Mouse (Mus musculus): ENCODE results near the gene Asb4.

Gene Asb4

DNA sequence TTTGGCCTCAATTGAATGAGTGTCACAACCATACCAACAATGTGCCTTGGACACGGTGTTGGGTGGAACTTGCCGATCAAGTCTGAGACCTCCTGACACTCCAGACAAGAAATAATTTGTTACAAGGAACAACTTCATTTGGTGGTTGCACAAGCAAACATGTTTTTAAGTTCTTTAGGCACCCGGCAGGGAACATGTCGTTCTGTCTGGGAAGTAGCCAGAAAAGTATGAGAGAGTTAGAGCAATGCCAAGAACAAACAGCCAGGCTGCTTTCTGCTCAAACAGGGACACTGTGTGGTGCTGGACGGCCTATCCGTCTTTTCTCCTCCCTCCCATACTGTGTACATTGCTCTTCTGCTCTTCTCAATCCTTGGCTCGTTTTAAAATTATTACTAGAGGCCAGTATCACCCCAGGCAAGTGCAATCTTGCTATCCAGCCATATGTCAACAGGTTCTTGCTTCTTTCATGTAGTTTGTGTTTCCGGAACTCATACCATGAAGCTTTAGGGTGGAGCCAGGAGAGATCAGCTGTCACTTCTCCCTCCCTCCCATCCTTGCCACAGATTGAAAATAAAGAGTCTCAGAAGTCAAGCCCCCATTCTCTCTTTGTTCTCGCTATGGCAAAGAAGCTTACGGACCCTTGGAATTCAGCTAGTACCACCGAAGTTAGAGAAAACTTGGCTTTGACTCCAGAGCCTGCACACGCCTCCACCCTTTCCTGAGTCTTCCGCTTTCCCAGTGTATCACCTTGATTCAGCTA is 60.1 kb downstream of the Asb4 start:
- in situ Hi-C loops (cut with MboI; ENCODE audit: low sequenced_read_pairs): no loop called here

DNA sequence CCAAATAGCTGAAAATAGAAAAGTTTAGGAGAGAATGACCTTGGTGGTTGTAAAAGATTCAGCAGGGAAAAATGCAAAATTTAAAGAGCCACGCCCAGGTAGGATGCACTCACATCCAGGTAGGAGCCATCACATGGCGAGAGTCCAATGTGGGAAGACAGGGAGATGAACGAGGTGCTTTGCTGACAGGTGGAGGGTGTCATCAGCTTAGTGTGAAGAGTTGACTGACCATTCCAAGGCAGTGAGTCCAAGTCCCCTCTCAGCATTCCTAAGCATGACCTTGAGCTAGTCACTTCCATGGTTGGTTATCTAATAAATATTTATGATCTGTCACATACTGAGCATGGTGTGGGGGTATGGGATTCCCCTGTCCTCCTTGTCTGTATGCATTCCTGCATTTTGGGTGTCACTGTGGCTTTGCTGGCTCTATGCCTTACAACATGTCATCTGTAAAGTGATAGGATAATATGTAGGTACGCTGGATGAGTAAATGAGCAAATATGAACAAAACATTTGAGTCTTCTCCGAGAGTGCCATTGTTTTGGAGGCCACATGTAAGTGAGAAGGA is 61.2 kb downstream of the Asb4 start:
- in situ Hi-C loops (cut with MboI; ENCODE audit: low sequenced_read_pairs): no loop called here

DNA sequence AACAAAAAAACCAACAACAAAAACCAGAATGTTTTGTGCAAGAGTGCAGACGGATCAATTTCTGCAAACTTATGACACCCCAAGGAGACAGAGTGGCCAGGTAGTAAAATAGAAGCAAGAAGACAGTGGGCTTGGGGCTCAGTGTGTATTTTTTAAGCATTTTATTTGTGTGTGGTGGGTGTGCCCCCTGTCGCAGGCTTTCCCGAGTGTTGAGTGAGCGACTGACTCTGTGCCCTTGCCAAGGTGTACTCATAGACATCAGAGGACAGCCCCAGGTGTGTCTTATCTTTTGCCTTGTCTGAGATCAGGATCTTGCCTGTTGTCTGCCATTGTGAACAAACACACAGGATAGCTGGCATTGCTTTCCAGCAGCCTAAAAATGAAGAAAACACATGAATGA is 63.8 kb downstream of the Asb4 start:
- in situ Hi-C loops (cut with MboI; ENCODE audit: low sequenced_read_pairs): no loop called here

DNA sequence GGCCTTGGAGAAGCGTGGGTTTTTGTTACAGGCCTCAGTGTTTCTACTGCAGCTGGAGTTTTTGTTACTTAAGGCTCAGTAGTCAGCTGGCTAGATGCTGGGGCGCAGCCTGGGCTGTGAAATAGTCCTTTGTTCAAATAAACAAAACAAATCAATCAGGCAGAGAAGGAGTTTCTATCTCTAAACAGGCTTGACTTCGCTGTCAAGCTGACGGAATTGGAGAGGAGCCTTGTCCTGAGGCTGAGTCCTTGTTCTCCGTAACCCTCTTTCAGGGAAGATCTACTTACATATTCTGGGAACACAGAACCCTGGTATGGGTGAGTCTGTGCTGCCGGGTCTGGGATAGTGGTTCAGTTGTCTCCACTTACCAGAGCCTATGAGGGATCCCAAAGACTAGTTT is 64.4 kb downstream of the Asb4 start:
- in situ Hi-C loops (cut with MboI; ENCODE audit: low sequenced_read_pairs): no loop called here

DNA sequence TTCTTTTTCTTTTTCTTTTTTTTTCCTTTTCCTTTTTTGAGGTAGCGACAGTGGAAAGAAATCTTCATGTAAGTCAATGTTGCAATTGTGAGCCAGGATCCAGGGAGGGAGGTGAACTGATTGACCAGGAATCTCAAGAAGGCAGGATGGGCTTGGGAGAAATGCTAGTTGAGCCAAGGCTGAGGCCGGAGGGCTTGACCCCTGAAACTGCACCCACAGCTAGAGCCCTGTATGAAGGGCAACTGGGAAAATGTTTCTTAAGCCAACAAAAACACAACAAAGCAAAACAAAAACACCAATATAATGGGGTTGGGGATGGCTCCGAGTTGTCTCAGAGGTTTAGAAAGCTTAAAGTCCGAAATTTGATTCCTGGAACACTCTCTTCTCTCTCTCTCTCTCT is 65.2 kb downstream of the Asb4 start:
- in situ Hi-C loops (cut with MboI; ENCODE audit: low sequenced_read_pairs): no loop called here

DNA sequence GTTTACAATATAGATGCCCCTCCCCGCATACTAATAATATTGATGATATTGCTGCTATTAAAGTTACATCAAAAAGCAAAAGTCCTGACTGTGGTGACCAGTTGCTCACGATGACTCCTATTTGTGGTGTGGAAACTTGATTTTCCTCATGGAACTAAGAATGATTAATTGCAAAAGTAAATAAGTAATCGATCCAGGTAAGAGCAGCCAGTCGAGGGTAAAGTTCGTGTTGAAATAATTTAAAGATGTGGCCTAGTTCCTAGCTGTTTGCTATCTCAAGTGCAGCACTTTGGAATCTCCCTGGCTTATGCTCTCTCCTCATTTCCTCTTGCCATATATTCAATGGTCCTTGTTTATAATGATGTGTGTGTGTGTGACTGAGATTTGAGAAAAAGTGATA is 66.7 kb downstream of the Asb4 start:
- in situ Hi-C loops (cut with MboI; ENCODE audit: low sequenced_read_pairs): no loop called here

DNA sequence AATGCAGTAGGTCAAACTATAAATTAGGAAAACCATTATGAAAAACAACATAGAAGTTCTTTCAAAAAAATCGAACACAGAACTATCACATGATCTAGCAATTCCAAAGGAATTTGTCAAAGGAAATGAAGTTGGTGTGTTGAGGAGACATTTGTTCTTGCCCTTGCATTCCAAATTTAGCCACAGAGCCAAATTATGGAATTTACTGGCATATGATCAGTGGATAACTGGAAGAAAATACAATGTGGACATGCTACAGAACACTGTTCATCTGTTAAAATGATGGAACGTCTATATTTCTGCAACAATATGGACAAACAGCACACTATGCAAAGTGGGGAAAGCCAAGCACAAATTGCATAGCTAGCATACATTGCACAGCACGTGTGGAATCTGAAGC is 72.7 kb downstream of the Asb4 start:
- in situ Hi-C loops (cut with MboI; ENCODE audit: low sequenced_read_pairs): no loop called here

DNA sequence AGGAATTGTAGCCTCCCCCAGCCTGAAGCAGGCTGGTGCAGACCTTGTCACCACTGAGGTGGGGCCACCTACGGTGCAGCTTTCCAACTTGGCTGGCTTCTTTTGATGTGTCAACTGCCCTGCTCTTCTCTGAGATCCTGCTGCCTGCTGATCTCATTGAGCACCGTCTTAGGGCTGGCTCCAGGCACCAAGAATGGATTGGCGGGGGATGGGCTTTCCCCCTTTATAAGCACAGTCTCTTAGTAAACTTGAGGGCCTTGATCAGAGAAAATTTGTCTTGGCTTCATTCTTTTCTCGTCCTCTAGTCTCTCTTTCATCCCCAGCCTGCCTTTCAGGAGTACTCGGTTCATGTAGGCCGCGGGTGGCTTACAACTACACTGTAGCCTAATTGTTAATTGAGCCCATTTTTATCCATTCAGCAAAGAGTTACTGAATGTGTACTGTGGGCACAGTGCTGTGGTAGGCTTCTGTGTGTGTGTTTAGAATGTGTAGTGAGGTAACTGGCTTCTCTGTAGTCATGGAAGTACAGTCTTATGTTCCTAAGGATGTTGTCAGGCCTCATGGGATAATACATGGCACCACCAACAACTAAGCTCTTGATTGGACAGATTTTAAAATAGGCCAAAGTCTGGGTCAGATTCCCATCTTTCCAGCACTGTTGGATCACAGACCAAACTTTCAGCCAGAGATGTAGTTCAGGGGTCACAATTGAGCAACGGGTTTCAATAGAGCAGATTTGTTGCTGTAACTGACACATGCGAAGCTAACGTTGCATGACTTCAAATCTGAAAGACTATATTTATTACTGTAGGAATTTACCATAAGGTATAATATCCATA is 87.5 kb downstream of the Asb4 start:
- in situ Hi-C loops (cut with MboI; ENCODE audit: low sequenced_read_pairs): no loop called here

DNA sequence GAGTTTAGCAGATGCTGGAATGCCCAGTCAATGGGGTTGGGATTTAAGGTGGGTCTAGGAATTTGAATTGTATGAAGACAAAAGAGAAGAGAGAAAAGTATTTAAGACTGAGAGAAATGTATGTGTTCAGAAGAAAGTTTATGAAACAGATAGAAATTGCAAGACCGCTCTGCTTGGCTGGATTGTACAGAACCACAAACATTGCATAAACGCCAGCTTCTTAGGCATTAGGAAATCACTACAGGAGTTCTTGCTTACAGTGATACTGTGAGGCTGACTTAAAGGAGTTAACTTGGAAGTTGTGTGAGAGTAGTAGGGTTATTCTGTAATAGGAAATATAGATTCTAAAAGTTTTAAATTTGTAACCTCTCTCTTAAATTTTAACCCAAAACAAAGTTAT is 89.5 kb downstream of the Asb4 start:
- in situ Hi-C loops (cut with MboI; ENCODE audit: low sequenced_read_pairs): no loop called here

DNA sequence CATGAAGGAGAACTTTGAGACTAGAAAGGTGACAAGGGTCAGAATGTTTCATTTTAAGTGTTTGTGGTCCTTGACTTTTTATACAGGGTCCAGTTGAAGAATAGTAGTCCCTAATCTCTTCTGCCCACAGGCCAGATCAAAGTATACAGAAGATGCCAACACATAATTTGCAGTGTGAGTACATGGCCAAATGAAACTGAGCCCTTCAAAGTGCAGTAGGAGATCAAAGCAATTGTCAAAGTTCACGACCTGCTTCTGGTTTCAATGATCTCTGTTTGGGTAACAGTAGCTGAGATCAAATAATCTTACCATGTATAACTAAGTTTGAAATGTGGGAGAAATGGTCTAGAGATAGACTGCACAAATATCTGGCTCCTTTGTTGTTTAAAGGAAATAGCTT is 90.8 kb downstream of the Asb4 start:
- in situ Hi-C loops (cut with MboI; ENCODE audit: low sequenced_read_pairs): no loop called here

DNA sequence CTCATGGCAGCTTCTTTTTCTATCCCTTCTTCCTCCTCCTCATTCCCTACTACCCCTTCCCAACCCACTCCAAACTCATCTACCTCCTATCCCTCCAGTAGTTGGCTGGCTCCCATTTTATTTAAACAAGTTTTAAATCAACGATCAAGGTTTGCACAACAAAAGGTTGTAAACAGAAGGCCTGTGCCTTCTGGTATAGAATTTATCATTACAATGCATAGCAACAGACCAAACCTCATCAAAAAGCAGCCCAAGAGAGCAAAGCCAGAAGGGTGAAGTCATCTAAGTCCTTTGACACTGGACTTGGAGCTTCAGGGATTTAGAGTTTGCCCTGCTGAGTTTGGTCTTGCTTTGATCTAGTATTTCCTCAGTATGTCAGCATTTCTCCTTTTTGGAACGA is 97.9 kb downstream of the Asb4 start:
- in situ Hi-C loops (cut with MboI; ENCODE audit: low sequenced_read_pairs): no loop called here

DNA sequence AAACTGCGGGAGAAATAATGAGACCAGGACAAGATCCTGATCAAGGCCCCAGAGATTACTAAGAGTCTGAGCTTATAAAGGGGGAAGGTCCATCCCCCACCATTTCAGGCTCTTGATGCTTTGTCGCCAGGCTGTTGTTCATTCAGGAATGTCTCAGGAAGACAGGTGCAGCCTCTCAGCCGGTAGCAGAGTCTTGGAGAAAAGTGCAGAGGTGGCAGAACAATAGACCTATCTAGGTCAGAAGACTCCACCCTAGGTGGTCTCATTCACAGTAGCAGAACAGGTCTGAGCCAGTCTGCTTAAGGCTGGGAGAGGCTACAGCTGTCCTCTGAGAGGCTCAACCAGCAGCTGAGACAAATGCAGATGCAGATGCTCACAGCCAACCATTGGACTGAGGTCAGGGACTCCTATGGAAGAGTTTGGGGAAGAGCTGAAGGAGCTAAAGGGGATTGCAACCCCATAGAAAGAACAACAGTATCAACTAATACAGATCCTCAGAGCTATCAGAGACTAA is 99.1 kb downstream of the Asb4 start:
- in situ Hi-C loops (cut with MboI; ENCODE audit: low sequenced_read_pairs): no loop called here

All from CH12F3 (cell line).